Mouse (Mus musculus) small intestine, adult 2 months (tissue): ENCODE results near the gene Iqschfp.

Experiments used
- CTCF ChIP-seq: fragments of 200-500 bp; IDR thresholded peaks from 2 replicates; pipeline ENCODE4 v1.5.1; 2012; ENCODE audit warnings: low read depth, mild to moderate bottlenecking, control low read depth, inconsistent platforms, low read length, moderate library complexity, mixed read lengths; ENCODE audit not compliant: insufficient replicate concordance, insufficient read length; ENCODE audit errors: extremely low read depth
- POLR2A ChIP-seq: fragments of 200-500 bp; IDR thresholded peaks from 2 replicates; pipeline ENCODE4 v1.6.1; 2012; ENCODE audit warnings: low read depth, mild to moderate bottlenecking, control low read depth, inconsistent platforms, low read length, moderate library complexity

GRCm38 (mm10) chr3:68630261-68630660 lies 738.2 kb downstream of the Iqschfp start:
- TF ChIP-seq CTCF = no peak
- no peak for TF ChIP-seq POLR2A
